Mouse (Mus musculus): ENCODE data around the gene Cd70.

GRCm38 (mm10) chr17:57145115-57145514, 4.5 kb downstream of the Cd70 start:
- TF ChIP-seq CTCF (IDR thresholded peaks at IDR 0.05; ENCODE audit: control insufficient read depth, insufficient read depth, low read length) (no peak), POLR2A (IDR thresholded peaks at IDR 0.05; ENCODE audit: borderline replicate concordance, control insufficient read depth, low read depth, low read length) (no peak)
